10 mouse cellular contexts compared by ENCODE assay signal in genomic region chr6:100939042-100939441, GRCm38 (mm10).
DNase-seq lines count a peak whose midpoint lies in the region; ATAC-seq lines count a peak whose summit lies in the region.
"Had no signal": no experiment of that assay in that cellular context is flagged by ENCODE, and none has a peak within 500 bp of the region (broad histone marks: within the 10 kb centered on the region; RNA-seq: fewer than 3 reads in every experiment).

No protein-coding gene starts in this region.

- peak; percentile 9 for DNase-seq in adrenal gland, postnatal 14 days
- no peak for DNase-seq in adrenal gland, adult 8-10 months
- no peak for DNase-seq in heart, postnatal 25 days (ENCODE audit: low spot score)
- DNase-seq in heart, postnatal 10 days = peak; percentile 6 to 21
- no peak for DNase-seq in spleen, postnatal 10 days (ENCODE audit: low spot score in 2 of 2)
- no peak for DNase-seq in left cerebral cortex, adult 18-20 months (ENCODE audit: low spot score in 2 of 2)

- no peak overlapping the region for H3K9ac ChIP-seq in heart, embryonic 15.5 days
- H3K9ac ChIP-seq in limb, embryonic 15.5 days = no peak overlapping the region
- H3K9ac ChIP-seq: embryonic facial prominence, embryonic 12.5 days; liver, embryonic 14.5 days had no signal

- no peaks in the 10 kb centered on the region for H3K36me3 ChIP-seq in heart, embryonic 15.5 days
- H3K36me3 ChIP-seq in limb, embryonic 15.5 days = no peaks in the 10 kb centered on the region
- H3K36me3 ChIP-seq: embryonic facial prominence, embryonic 12.5 days had no signal

- H3K9me3 ChIP-seq in heart, embryonic 15.5 days (replicated peaks) = no peaks in the 10 kb centered on the region
- H3K9me3 ChIP-seq in limb, embryonic 15.5 days = 0 out of 2 replicates have a peak, but pooled peaks cover 5% of the 10 kb centered on the region
- H3K9me3 ChIP-seq: embryonic facial prominence, embryonic 12.5 days had no signal

- WGBS in heart, embryonic 15.5 days = 37% methylated on average over 12 of the region's 12 CpGs
- 46% methylated on average over 12 of the region's 12 CpGs for WGBS in limb, embryonic 15.5 days

- no peak for ATAC-seq in heart, embryonic 15.5 days (replicated peaks; ENCODE audit: insufficient number of reproducible peaks, insufficient read depth, low FRiP score, low read depth)
- ATAC-seq in limb, embryonic 15.5 days (ENCODE audit: insufficient number of reproducible peaks, low FRiP score, low TSS enrichment, low read depth) = peak; percentile 46; the same call in 1 of the 2 replicates

- peaks cover 4% of the 10 kb centered on the region; the same call in 1 of the 2 replicates for H3K4me1 ChIP-seq in heart, embryonic 15.5 days (replicated peaks)
- peaks cover 10% of the 10 kb centered on the region for H3K4me1 ChIP-seq in limb, embryonic 15.5 days

- 0 out of 2 replicates have a peak overlapping the region, but pooled peaks have one; percentile 24 for H3K4me2 ChIP-seq in heart, embryonic 15.5 days
- H3K4me2 ChIP-seq in limb, embryonic 15.5 days = no peak overlapping the region
- H3K4me2 ChIP-seq: embryonic facial prominence, embryonic 12.5 days had no signal

- no peaks in the 10 kb centered on the region for H3K27me3 ChIP-seq in heart, embryonic 15.5 days
- peaks cover 4% of the 10 kb centered on the region; the same call in 1 of the 2 replicates for H3K27me3 ChIP-seq in limb, embryonic 15.5 days
- H3K27me3 ChIP-seq: embryonic facial prominence, embryonic 12.5 days had no signal

- no peak overlapping the region for H3K4me3 ChIP-seq in heart, embryonic 15.5 days
- no peak overlapping the region for H3K4me3 ChIP-seq in limb, embryonic 15.5 days
- H3K4me3 ChIP-seq: embryonic facial prominence, embryonic 12.5 days had no signal

- H3K27ac ChIP-seq in heart, embryonic 15.5 days = no peak overlapping the region
- H3K27ac ChIP-seq in limb, embryonic 15.5 days = no peak overlapping the region
- H3K27ac ChIP-seq: embryonic facial prominence, embryonic 12.5 days; liver, embryonic 14.5 days had no signal

- intact Hi-C loops in heart, postnatal 25 days (cut with DNase I) = no loop called here
- intact Hi-C loops in heart, postnatal 10 days (cut with DNase I) = no loop called here

Comparison
In these comparisons a context has a peak if more than half of its experiments do, and no peak if none do; other contexts are left out.
1. DNase-seq: peak in adrenal gland, postnatal 14 days (single experiment) and heart, postnatal 10 days (2 of 2); none in adrenal gland, adult 8-10 months (single experiment), heart, postnatal 25 days (single experiment), spleen, postnatal 10 days (0 of 2) and left cerebral cortex, adult 18-20 months (0 of 2).